Comparison of ENCODE assay signal across 12 mouse cellular contexts in the genomic region with DNA sequence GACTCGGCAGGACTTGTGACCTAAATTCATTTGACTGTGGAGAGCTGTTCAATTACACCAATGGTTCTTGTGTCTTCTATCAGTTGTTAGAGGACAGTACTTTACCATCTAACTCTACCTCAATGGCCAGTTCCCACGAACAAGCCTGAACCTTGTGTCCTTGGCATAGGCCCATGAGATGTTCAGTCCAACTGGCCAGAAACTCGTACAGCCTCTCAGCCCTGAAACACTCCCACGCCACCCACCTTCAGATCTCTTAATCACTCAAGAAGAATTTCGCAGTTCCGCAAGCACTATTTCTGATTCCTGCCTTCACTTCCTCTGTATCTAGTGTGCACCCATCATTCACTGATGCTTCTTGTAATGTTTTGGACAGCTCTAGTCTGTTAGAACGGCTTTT. TPM values are rescaled to one million over a fixed set of nuclear protein-coding genes. Genes with fewer than 3 reads are reported as not detected.
DNase-seq lines count a peak whose midpoint lies in the region; ATAC-seq and TF ChIP-seq lines count a peak whose summit lies in the region.
"Had no signal": no experiment of that assay in that cellular context is flagged by ENCODE, and none has a peak within 500 bp of the region (broad histone marks: within the 10 kb centered on the region; RNA-seq: fewer than 3 reads in every experiment).

No protein-coding gene starts in this region.

- H3K27me3 ChIP-seq in forebrain, embryonic 16.5 days (replicated peaks; ENCODE audit: control insufficient read depth, insufficient read depth, low read length): no peaks in the 10 kb centered on the region

- no peak overlapping the region for H3K27ac ChIP-seq in forebrain, embryonic 16.5 days (ENCODE audit: low read length)
- H3K27ac ChIP-seq: forebrain, embryonic 10.5 days had no signal

- no peak overlapping the region for H3K4me2 ChIP-seq in forebrain, embryonic 16.5 days (ENCODE audit: low read length)

- no peak for TF ChIP-seq CTCF in lung, adult 2 months (IDR thresholded peaks at IDR 0.05; ENCODE audit: insufficient read depth, low read length)

- 47% methylated on average over 7 of the region's 7 CpGs for WGBS in lung, adult 2 months
- WGBS in forebrain, embryonic 16.5 days: 58% methylated on average over 7 of the region's 7 CpGs

- peak; percentile 58 for DNase-seq in gastrocnemius, postnatal 25 days
- no peak for DNase-seq in gastrocnemius, postnatal 10 days
- peak; percentile 35 to 46 for DNase-seq in lung, adult 18-20 months
- DNase-seq in lung, adult 2 months: no peak
- peak; percentile 26 for DNase-seq in cerebellum, adult 11 months
- DNase-seq in fat pad, adult 2 months (ENCODE audit: extremely low read depth, low read depth, low spot score): peak; percentile 87
- no peak for DNase-seq in layer of hippocampus, postnatal 10 days (ENCODE audit: low spot score in 2 of 2)
- DNase-seq: embryo, embryonic 11 days; thymus, postnatal 25 days had no signal

- no peaks in the 10 kb centered on the region for H3K9me3 ChIP-seq in forebrain, embryonic 16.5 days (ENCODE audit: control insufficient read depth, low read length)
- H3K9me3 ChIP-seq: forebrain, embryonic 10.5 days had no signal

- H3K36me3 ChIP-seq in forebrain, embryonic 16.5 days (ENCODE audit: control insufficient read depth, insufficient read depth): no peaks in the 10 kb centered on the region
- H3K36me3 ChIP-seq: forebrain, embryonic 10.5 days had no signal

- no peaks in the 10 kb centered on the region for H3K4me1 ChIP-seq in lung, adult 2 months (ENCODE audit: control insufficient read depth, insufficient read depth, low read length)
- H3K4me1 ChIP-seq in forebrain, embryonic 16.5 days (replicated peaks; ENCODE audit: control insufficient read depth, insufficient read depth, low read length): no peaks in the 10 kb centered on the region
- H3K4me1 ChIP-seq: forebrain, embryonic 10.5 days had no signal

- no peak for TF ChIP-seq POLR2A in lung, adult 2 months (IDR thresholded peaks at IDR 0.05; ENCODE audit: borderline replicate concordance, extremely low read depth, low read depth, low read length)

- no peak overlapping the region for H3K4me3 ChIP-seq in lung, adult 2 months (replicated peaks; ENCODE audit: extremely low read depth, low read depth, low read length)
- no peak overlapping the region for H3K4me3 ChIP-seq in forebrain, embryonic 16.5 days (replicated peaks; ENCODE audit: low read length)
- H3K4me3 ChIP-seq: forebrain, embryonic 10.5 days had no signal

- ATAC-seq in forebrain, embryonic 16.5 days: no peak
- ATAC-seq: hindbrain, embryonic 16.5 days had no signal

- H3K9ac ChIP-seq in forebrain, embryonic 16.5 days (replicated peaks; ENCODE audit: low read depth, low read length): no peak overlapping the region

RNA-seq across cellular contexts. Expression of gene Slc19a2, which starts 12.8 kb away (rescaled TPM):
- 1 to 10 TPM; 3.3 to 4.0 TPM for total RNA-seq in gastrocnemius, postnatal 25 days (2021)
- 1 to 10 TPM; 1.2 to 2.1 TPM for total RNA-seq in gastrocnemius, postnatal 10 days (2021)
- polyA plus RNA-seq in lung, adult 2 months (2012; rRNA removed): 5.7 and 8.4 TPM in 2 replicates
- polyA plus RNA-seq in forebrain, embryonic 16.5 days (2015; fragmentation: Nextera tagmentation; extraction: Ambion mirVana): 7.5 and 8.0 TPM in 2 replicates
- 10 to 100 TPM in 1 of 2 experiments, 1 to 10 TPM in 1; 9.8 to 10.1 TPM for total RNA-seq in layer of hippocampus, postnatal 10 days (2021)

RNA-seq across cellular contexts. Expression of gene Ccdc181, which starts 39.3 kb away (rescaled TPM):
- 1 to 10 TPM; 6.3 to 8.2 TPM for total RNA-seq in gastrocnemius, postnatal 25 days (2021)
- 1 to 10 TPM; 5.0 to 5.4 TPM for total RNA-seq in gastrocnemius, postnatal 10 days (2021)
- 3.4 and 5.5 TPM in 2 replicates for polyA plus RNA-seq in lung, adult 2 months (2012; rRNA removed)
- 22.7 and 25.5 TPM in 2 replicates for polyA plus RNA-seq in forebrain, embryonic 16.5 days (2015; fragmentation: Nextera tagmentation; extraction: Ambion mirVana)
- total RNA-seq in layer of hippocampus, postnatal 10 days (2021): 10 to 100 TPM; 20.2 TPM

Comparison
In these comparisons a context has a peak if more than half of its experiments do, and no peak if none do; other contexts are left out.
1. DNase-seq: peak in gastrocnemius, postnatal 25 days (single experiment), lung, adult 18-20 months (2 of 2), cerebellum, adult 11 months (single experiment) and fat pad, adult 2 months (single experiment); none in gastrocnemius, postnatal 10 days (single experiment), lung, adult 2 months (single experiment) and layer of hippocampus, postnatal 10 days (0 of 2).